Mouse (Mus musculus): ENCODE data around the gene Hoxa11.

Gene Hoxa11

DNA sequence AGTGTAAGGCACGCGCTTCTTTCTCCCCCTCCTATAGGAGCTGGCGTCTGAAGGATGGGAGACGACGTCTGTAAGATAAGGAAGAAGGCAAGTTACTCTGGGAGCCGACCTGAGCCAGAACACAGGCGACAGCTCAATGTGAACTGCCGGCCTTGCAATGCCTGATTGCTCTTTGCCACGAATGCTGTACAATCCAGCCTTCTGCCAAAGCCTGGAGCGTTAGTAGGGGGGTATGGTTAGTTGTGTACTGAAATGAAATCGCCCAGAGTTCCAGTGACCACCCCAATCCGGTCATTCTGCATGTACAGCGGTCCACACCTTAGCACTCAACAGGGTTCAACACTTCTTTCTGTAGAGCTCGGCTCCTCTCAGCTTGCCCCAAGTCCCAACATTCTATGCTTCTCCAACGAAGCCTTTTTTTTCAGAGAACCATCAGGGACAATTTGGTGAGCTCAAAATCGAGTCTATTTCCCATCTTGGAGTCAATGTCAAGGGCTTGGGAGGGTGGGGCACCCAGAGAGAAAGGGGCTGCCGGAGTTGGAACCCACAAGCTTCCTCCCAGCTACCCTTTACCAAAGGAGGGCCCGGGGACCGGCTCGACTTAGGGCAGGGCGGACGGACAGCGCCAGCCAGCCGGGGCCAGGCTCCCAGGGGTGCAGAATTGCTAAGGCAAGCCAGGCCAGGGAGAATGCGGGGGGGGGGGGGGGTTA, 13.6 kb upstream of the Hoxa11 start:
- TF ChIP-seq GATA4 (IDR thresholded peaks at IDR 0.05; ENCODE audit: insufficient replicate concordance, low read length): no peak

DNA sequence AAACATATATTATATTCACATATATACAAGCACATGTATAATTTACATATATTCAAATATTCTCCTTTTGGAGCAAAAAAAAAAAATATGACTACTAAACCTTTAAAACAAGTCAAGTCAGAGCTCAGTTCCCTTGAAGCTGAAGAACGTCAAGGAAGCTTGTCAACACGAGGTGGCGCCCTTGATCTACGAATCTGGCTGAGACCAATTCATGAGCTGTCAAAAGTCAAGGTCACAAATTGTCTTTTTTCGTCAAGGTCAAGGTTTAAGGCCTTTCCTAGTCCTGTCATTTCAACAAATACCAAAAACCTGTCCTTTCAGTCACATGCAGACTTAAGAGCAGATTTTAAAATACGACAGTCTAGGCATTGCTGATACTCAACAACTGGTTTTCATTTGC, 11.3 kb upstream of the Hoxa11 start:
- TF ChIP-seq GATA4 (IDR thresholded peaks at IDR 0.05; ENCODE audit: insufficient replicate concordance, low read length): no peak

DNA sequence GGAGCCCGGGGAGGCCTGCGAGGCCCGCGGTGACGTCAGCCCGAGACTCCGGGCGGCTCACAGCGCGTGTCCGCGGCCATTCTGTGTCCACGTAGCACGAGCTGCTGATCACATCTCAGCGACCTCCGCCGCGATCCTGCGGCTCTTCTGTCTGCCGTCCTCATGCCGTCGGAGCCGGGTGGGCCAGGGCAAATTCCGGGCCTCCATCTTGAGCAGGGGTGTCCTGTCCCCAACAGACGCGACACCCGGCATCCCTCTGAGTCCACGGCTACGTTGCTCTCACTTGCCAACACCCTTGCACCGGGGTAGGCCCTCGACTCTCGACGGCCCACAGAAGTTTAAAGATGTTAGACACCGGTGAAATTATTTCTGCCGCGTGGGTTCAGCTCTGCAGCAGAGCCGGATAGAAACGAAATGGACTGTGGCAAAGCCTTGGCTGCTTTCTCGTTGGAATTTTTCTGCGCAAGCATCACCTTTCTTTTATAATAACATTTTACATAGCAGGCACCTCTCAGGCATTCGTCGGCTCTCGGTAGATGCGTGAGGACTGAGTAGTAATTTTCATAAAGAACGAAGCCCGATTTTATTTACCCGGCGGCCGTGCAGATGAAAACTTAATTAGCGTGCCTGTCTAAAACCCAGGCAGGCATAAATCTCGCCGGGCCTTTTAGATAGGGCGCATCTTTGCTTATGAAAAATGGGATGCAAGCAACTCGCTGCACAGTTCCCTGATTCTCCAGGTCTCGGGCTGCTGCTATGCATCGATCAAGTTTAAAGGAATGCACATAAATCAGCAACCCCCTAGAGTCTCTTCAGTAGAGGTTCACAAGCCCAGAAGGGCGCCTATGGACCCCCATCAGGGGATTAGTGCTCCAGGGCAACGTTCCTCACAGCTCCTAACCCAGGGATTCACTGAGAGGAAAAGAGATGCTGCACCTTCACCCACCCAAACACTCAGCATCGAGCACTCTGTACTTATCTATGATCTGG, 8.2 kb upstream of the Hoxa11 start:
- no peak for TF ChIP-seq GATA4 (IDR thresholded peaks at IDR 0.05; ENCODE audit: insufficient replicate concordance, low read length)

- no peak for TF ChIP-seq GATA4 (IDR thresholded peaks at IDR 0.05; ENCODE audit: insufficient replicate concordance, low read length)
These were observed 7.3 kb upstream of the Hoxa11 start for GRCm38 (mm10) chr6:52252775-52253376.

DNA sequence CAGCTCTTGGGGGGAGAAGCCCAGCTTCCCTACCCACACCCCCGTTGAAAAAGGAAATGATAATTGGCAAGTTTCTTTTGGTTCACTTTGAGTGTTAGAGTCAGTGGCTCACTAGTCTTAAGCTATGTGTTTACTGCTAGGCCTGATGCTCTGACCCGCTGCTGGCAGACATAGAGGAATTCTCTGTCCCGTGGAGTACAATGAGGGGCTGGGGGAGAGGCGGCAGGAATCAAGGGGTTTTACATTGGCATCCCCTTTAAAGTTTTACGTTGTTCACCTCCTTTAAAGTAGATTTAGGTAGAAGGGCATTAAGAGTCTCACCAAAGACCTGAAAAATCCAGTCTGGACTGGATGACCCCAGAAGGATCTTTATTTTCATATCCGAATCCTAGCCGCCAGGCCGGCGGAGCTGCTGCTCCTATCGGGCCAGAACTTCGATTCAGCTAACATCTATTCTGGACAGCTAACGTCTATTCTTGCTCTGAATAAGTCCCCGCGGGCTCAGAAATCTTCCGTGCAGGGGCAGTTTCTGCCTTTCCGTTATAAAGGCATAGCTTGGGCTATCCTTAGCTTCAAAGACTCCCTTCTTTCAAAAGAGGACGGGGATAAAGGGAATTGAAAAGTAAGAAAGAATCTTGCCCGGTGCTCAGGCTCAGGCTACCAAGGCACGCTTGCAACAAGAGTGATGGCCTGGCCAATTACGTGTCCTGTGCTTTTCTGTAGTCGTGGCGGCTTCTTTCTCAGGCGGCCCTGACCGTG, 6.6 kb upstream of the Hoxa11 start:
- no peak for TF ChIP-seq GATA4 (IDR thresholded peaks at IDR 0.05; ENCODE audit: insufficient replicate concordance, low read length)

- no peak for TF ChIP-seq GATA4 (IDR thresholded peaks at IDR 0.05; ENCODE audit: insufficient replicate concordance, low read length)
These were observed 5.7 kb upstream of the Hoxa11 start for GRCm38 (mm10) chr6:52251177-52251879.

- TF ChIP-seq GATA4 (IDR thresholded peaks at IDR 0.05; ENCODE audit: insufficient replicate concordance, low read length): no peak
These were observed 4.2 kb upstream of the Hoxa11 start for GRCm38 (mm10) chr6:52249826-52250225.

- TF ChIP-seq GATA4 (IDR thresholded peaks at IDR 0.05; ENCODE audit: insufficient replicate concordance, low read length): no peak
These were observed 3.8 kb upstream of the Hoxa11 start for GRCm38 (mm10) chr6:52249415-52249738.

- TF ChIP-seq GATA4 (IDR thresholded peaks at IDR 0.05; ENCODE audit: insufficient replicate concordance, low read length): no peak
These were observed 3.2 kb upstream of the Hoxa11 start for GRCm38 (mm10) chr6:52248638-52249414.

DNA sequence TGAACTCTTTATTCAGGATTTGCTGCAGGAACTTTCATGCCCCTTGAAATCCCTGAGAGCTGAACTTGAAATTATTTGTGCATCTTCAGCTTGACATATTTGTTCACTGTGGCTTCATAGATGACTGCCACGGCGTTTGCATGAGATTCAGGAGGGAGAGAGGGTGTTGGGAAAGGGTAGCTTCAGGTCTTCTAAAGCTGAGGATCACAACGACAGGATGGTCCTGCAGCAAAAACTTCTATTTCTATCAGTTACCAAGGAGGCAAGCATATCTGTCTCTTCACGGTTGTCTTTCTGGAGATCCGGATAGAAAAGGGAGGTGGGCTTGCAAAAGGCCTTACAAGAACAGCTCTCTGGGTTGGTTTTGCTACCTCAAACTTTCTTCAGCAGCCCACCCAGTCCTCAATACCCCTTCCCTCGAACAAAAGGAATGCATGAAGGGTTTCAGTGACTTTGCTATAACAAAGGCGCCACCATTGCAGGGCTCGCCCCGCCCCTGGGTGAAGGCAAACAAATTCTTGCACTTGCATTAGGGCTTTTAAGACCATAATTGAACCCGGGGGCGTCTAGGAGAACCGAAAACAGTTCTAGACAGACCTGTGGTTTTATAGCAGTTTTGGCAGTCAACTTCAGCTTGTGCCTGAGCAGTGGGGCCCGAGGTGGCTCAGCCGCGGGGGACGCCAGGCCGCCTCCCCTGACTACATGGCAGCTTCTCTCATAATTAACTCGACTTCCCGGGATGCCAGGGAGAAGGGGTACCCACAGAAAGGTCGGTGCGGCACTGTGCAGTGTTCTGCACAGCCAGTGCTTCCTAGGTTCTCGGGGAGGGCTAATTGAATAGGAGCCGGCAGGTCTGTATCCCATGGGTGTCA, 2.4 kb upstream of the Hoxa11 start:
- no peak for TF ChIP-seq GATA4 (IDR thresholded peaks at IDR 0.05; ENCODE audit: insufficient replicate concordance, low read length)

GRCm38 (mm10) chr6:52246916-52247315, 1.3 kb upstream of the Hoxa11 start:
- TF ChIP-seq GATA4 (IDR thresholded peaks at IDR 0.05; ENCODE audit: insufficient replicate concordance, low read length): no peak

DNA sequence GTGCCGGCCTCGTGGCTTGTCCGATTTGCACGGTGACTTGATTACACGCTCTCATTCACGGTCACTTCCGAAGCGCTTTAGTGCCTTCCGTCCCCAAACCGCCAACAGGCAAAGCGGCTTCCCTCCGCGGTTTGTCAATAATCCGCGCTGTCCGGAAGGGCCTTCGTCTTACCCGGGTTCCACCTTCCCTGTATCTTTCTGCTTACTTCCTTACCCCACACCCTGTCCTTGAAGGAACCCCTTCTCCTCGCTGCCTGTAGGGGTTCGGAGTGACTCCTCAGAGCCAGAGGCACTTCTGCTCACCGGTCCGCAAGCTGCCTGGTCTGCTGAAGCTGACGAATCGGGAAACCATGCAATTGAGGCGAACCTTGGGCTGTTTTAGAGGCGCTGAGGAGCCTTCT, 793 bp upstream of the Hoxa11 start:
- no peak for TF ChIP-seq GATA4 (IDR thresholded peaks at IDR 0.05; ENCODE audit: insufficient replicate concordance, low read length)
